Mouse (Mus musculus) intestine, postnatal 0 days (tissue): ENCODE results near the gene Mpp3. TPM values are rescaled to one million over a fixed set of nuclear protein-coding genes. Genes with fewer than 3 reads are reported as not detected.
A peak's percentile ranks its signal among the peaks of the same experiment; 100 is the strongest.

ENCODE experiments used
- ATAC-seq: fragments of 200-750 bp; cut with Nextera tagmentation; 2 replicates; pipeline ENCODE4 v1.8.0; 2017; ENCODE audit warnings: mild to moderate bottlenecking, moderate TSS enrichment, moderate library complexity
- H3K27ac ChIP-seq: fragments of 300-500 bp; sonication (generic); 2 replicates; pipeline ENCODE4 v1.5.1; 2014; ENCODE audit warnings: mild to moderate bottlenecking, low read depth, low read length, moderate library complexity
- H3K27me3 ChIP-seq: fragments of 300-500 bp; sonication (generic); replicated peaks from 2 replicates; pipeline ENCODE4 v1.6.1; 2014; ENCODE audit warnings: low read length, mixed read lengths; ENCODE audit not compliant: control insufficient read depth, insufficient read depth
- H3K36me3 ChIP-seq: fragments of 300-500 bp; sonication (generic); 2 replicates; pipeline ENCODE4 v1.6.1; 2014; ENCODE audit warnings: mild to moderate bottlenecking, moderate library complexity; ENCODE audit not compliant: control insufficient read depth, insufficient read depth
- H3K4me1 ChIP-seq: fragments of 300-500 bp; sonication (generic); replicated peaks from 2 replicates; pipeline ENCODE4 v1.6.1; 2014; ENCODE audit warnings: antibody characterized with exemption, low read length, mixed read lengths; ENCODE audit not compliant: control insufficient read depth, insufficient read depth
- H3K4me2 ChIP-seq: fragments of 300-500 bp; sonication (generic); replicated peaks from 2 replicates; pipeline ENCODE4 v1.6.1; 2014; ENCODE audit warnings: low read depth, mild to moderate bottlenecking, moderate library complexity
- H3K4me3 ChIP-seq: fragments of 300-500 bp; sonication (generic); 2 replicates; pipeline ENCODE4 v1.5.1; 2014; ENCODE audit warnings: low read depth, low read length
- H3K9ac ChIP-seq: fragments of 300-500 bp; sonication (generic); 2 replicates; pipeline ENCODE4 v1.6.1; 2014; ENCODE audit warnings: mild to moderate bottlenecking, low read depth, low read length
- H3K9me3 ChIP-seq: fragments of 300-500 bp; sonication (generic); 2 replicates; pipeline ENCODE4 v1.6.1; 2016; ENCODE audit warnings: mixed run types; ENCODE audit not compliant: control insufficient read depth
- CTCF ChIP-seq: sonication (generic); IDR thresholded peaks from 2 replicates; pipeline ENCODE4 v1.5.1; 2016; ENCODE audit warnings: low read depth, mild to moderate bottlenecking, control low read depth, antibody characterized with exemption, moderate library complexity
- WGBS: fragments of 180-500 bp; shearing (Covaris S2); extraction: QIAGEN DNeasy Blood & Tissue Kit; methylation state at CpG from one replicate; pipeline ENCODE4 v1.1.7; 2014; 5-methylcytosine and 5-hydroxymethylcytosine counted together
- polyA plus RNA-seq: library from polyadenylated mRNA; unstranded; fragments of >200 nt; fragmentation: Nextera tagmentation; extraction: Ambion mirVana; gene quantifications from 2 replicates; pipeline ENCODE4 v1.2.1, GENCODE M21; 2015

Mpp3 gene
- polyA plus RNA-seq, 1 experiment from 2014 or later = 8.6 TPM

GRCm38 (mm10) chr11:101974923-101975322 lies 53.3 kb downstream of the Mpp3 start:
- Histone ChIP-seq H3K27me3 (no peaks in the 10 kb centered on the region), H3K4me1 (no peaks in the 10 kb centered on the region), H3K27ac (no peak overlapping the region), H3K36me3 (peaks cover 49% of the 10 kb centered on the region), H3K4me2 (no peak overlapping the region), H3K9ac (no peak overlapping the region), H3K4me3 (no peak overlapping the region), H3K9me3 (no peaks in the 10 kb centered on the region)
- ATAC-seq = no peak
- peak; percentile 63 for TF ChIP-seq CTCF
- 61% methylated on average over 9 of the region's 9 CpGs for WGBS

DNA sequence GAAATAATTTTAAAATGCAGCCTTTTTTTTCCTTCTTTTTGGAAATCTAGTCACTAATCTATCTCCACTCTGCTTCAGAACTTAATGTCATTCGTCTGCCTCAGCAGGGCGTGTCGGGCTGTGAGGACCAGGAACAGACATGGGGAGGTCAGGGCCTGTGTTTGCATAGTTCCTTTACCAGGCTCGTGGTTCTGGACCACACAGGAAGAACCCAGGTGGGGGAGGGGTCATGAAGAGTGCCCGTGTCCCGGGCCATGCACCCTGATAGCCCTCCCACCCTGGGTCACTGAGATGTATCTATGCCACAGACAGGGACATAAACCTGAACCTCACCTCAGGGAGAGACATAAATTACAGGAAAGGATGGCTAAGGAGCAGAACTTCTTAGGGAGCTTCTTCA lies 54.1 kb downstream of the Mpp3 start:
- Histone ChIP-seq H3K27ac (no peak overlapping the region; the same call in 1 of the 2 replicates), H3K27me3 (no peaks in the 10 kb centered on the region), H3K4me1 (no peaks in the 10 kb centered on the region), H3K4me3 (no peak overlapping the region), H3K9ac (no peak overlapping the region), H3K4me2 (no peak overlapping the region), H3K9me3 (no peaks in the 10 kb centered on the region), H3K36me3 (peaks cover 43% of the 10 kb centered on the region)
- no peak for TF ChIP-seq CTCF
- no peak for ATAC-seq
- WGBS = 53% methylated on average over 6 of the region's 6 CpGs

GRCm38 (mm10) chr11:101973496-101973895 lies 54.8 kb downstream of the Mpp3 start:
- H3K4me1 ChIP-seq = no peaks in the 10 kb centered on the region
- no peak overlapping the region for H3K9ac ChIP-seq
- no peak overlapping the region for H3K4me2 ChIP-seq
- 72% methylated on average over 9 of the region's 9 CpGs for WGBS
- peaks cover 37% of the 10 kb centered on the region for H3K36me3 ChIP-seq
- no peaks in the 10 kb centered on the region; the same call in 1 of the 2 replicates for H3K27me3 ChIP-seq
- no peak overlapping the region for H3K4me3 ChIP-seq
- H3K27ac ChIP-seq = no peak overlapping the region
- no peak for TF ChIP-seq CTCF
- no peaks in the 10 kb centered on the region for H3K9me3 ChIP-seq
- no peak for ATAC-seq

- WGBS = 89% methylated on average over 5 of the region's 5 CpGs
- TF ChIP-seq CTCF = no peak
- H3K4me3 ChIP-seq = no peak overlapping the region
These were observed 55.6 kb downstream of the Mpp3 start for GRCm38 (mm10) chr11:101972651-101973050.

DNA sequence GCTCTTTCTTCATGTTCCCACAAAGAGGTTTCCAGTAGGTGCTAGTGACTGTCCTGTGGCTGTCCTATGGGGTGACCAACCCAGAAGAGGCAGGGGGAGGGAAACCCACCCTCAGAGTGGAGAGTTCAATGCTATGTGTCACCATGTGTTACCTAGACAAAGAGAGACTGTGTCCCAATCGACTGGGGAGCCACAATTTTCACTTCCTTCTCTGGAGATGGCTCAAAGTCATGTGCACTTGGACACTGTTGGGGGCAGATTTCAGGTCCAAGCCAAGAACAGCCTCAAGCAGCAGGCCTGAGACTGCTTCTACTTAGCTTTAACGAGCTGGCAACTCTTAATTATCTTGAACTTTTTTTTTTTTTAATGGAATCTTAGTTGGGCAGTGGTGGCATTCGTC lies 56.2 kb downstream of the Mpp3 start:
- TF ChIP-seq CTCF = no peak
- Histone ChIP-seq H3K4me1 (no peaks in the 10 kb centered on the region), H3K27ac (no peak overlapping the region), H3K9ac (no peak overlapping the region), H3K36me3 (peaks cover 28% of the 10 kb centered on the region), H3K27me3 (peaks cover 7% of the 10 kb centered on the region; the same call in 1 of the 2 replicates), H3K4me2 (no peak overlapping the region), H3K9me3 (no peaks in the 10 kb centered on the region), H3K4me3 (no peak overlapping the region)
- 79% methylated on average over 3 of the region's 3 CpGs for WGBS
- ATAC-seq = no peak

More at GRCm38 (mm10) chr11:101972651-101973050, 55.6 kb downstream of the Mpp3 start:
- Histone ChIP-seq H3K9me3 (no peaks in the 10 kb centered on the region), H3K27ac (no peak overlapping the region), H3K27me3 (peaks cover 7% of the 10 kb centered on the region; the same call in 1 of the 2 replicates), H3K36me3 (peaks cover 30% of the 10 kb centered on the region), H3K4me1 (no peaks in the 10 kb centered on the region), H3K9ac (no peak overlapping the region), H3K4me2 (no peak overlapping the region)
- no peak for ATAC-seq

GRCm38 (mm10) chr11:101971410-101971809 lies 56.9 kb downstream of the Mpp3 start:
- Histone ChIP-seq H3K9me3 (no peaks in the 10 kb centered on the region), H3K4me1 (no peaks in the 10 kb centered on the region), H3K4me3 (no peak overlapping the region), H3K27me3 (peaks cover 12% of the 10 kb centered on the region; the same call in 1 of the 2 replicates), H3K27ac (no peak overlapping the region), H3K9ac (no peak overlapping the region), H3K4me2 (no peak overlapping the region), H3K36me3 (peaks cover 23% of the 10 kb centered on the region)
- 46% methylated on average over 3 of the region's 3 CpGs for WGBS
- no peak for ATAC-seq
- TF ChIP-seq CTCF = peak; percentile 78

- no peak overlapping the region for H3K4me3 ChIP-seq
- H3K27ac ChIP-seq = no peak overlapping the region
- H3K4me2 ChIP-seq = no peak overlapping the region
- H3K9me3 ChIP-seq = no peaks in the 10 kb centered on the region
- peaks cover 26% of the 10 kb centered on the region for H3K27me3 ChIP-seq
- no peak overlapping the region for H3K9ac ChIP-seq
- no peak for ATAC-seq
- H3K4me1 ChIP-seq = no peaks in the 10 kb centered on the region
- H3K36me3 ChIP-seq = peaks cover 23% of the 10 kb centered on the region
- 77% methylated on average over 13 of the region's 13 CpGs for WGBS
- no peak for TF ChIP-seq CTCF
These were observed 58.4 kb downstream of the Mpp3 start for GRCm38 (mm10) chr11:101969835-101970234.
